Mouse (Mus musculus) stomach, embryonic 14.5 days (tissue): ENCODE measurements around the gene Mif. TPM values are rescaled to one million over a fixed set of nuclear protein-coding genes. Genes with fewer than 3 reads are reported as not detected.

ENCODE experiments used
- ATAC-seq: fragments of 200-750 bp; cut with Nextera tagmentation; 2 replicates; pipeline ENCODE4 v1.8.0; 2017; ENCODE audit warnings: low read depth, moderate TSS enrichment; ENCODE audit not compliant: insufficient number of reproducible peaks, insufficient read depth, low FRiP score
- H3K27ac ChIP-seq: fragments of 300-500 bp; sonication (generic); 2 replicates; pipeline ENCODE4 v1.5.1; 2014; ENCODE audit warnings: mild to moderate bottlenecking, low read length, moderate library complexity, mixed read lengths
- H3K27me3 ChIP-seq: fragments of 300-500 bp; sonication (generic); 2 replicates; pipeline ENCODE4 v1.6.1; 2014; ENCODE audit warnings: low read length, control low read depth, mixed read lengths; ENCODE audit not compliant: control insufficient read depth, insufficient read depth
- H3K36me3 ChIP-seq: fragments of 300-500 bp; sonication (generic); 2 replicates; pipeline ENCODE4 v1.6.1; 2014; ENCODE audit warnings: mild to moderate bottlenecking, control low read depth, low read length, moderate library complexity, mixed read lengths; ENCODE audit not compliant: control insufficient read depth, insufficient read depth
- H3K4me1 ChIP-seq: fragments of 300-500 bp; sonication (generic); 2 replicates; pipeline ENCODE4 v1.6.1; 2014; ENCODE audit warnings: low read length, control low read depth, mixed read lengths; ENCODE audit not compliant: control insufficient read depth, insufficient read depth
- H3K4me2 ChIP-seq: fragments of 300-500 bp; sonication (generic); replicated peaks from 2 replicates; pipeline ENCODE4 v1.6.1; 2014; ENCODE audit warnings: low read depth, low read length, control low read depth
- H3K4me3 ChIP-seq: fragments of 300-500 bp; sonication (generic); 2 replicates; pipeline ENCODE4 v1.5.1; 2014; ENCODE audit warnings: low read depth, low read length, control low read depth
- H3K9ac ChIP-seq: fragments of 300-500 bp; sonication (generic); replicated peaks from 2 replicates; pipeline ENCODE4 v1.6.1; 2014; ENCODE audit warnings: low read depth, mild to moderate bottlenecking, control low read depth, low read length, moderate library complexity, mixed read lengths
- H3K9me3 ChIP-seq: fragments of 300-500 bp; sonication (generic); 2 replicates; pipeline ENCODE4 v1.6.1; 2016; ENCODE audit warnings: low read depth, low read length, control low read depth; ENCODE audit not compliant: control insufficient read depth
- WGBS: fragments of 180-500 bp; shearing (Covaris S2); extraction: QIAGEN DNeasy Blood & Tissue Kit; methylation state at CpG from one replicate; pipeline ENCODE4 v1.1.7; 2014; 5-methylcytosine and 5-hydroxymethylcytosine counted together
- polyA plus RNA-seq: library from polyadenylated mRNA; unstranded; fragments of >200 nt; fragmentation: Nextera tagmentation; extraction: Ambion mirVana; gene quantifications from 2 replicates; pipeline ENCODE4 v1.2.1, GENCODE M21; 2014

The Mif gene
- polyA plus RNA-seq, 1 experiment from 2014 or later, result 2,198 TPM

GRCm38 (mm10) chr10:75881578-75882432 lies 21.8 kb upstream of the Mif start:
- no peak overlapping the region for H3K4me2 ChIP-seq
- no peak overlapping the region for H3K9ac ChIP-seq
- H3K36me3 ChIP-seq, result no peaks in the 10 kb centered on the region
- H3K4me1 ChIP-seq, result peaks cover 14% of the 10 kb centered on the region; the same call in 1 of the 2 replicates
- H3K27ac ChIP-seq, result no peak overlapping the region; the same call in 1 of the 2 replicates
- 20% methylated on average over 20 of the region's 20 CpGs for WGBS
- ATAC-seq, result peak; percentile 46; the same call in 1 of the 2 replicates
- no peaks in the 10 kb centered on the region for H3K27me3 ChIP-seq
- no peak overlapping the region for H3K4me3 ChIP-seq
- no peaks in the 10 kb centered on the region for H3K9me3 ChIP-seq

GRCm38 (mm10) chr10:75880771-75881577 lies 20.9 kb upstream of the Mif start:
- Histone ChIP-seq H3K9ac (no peak overlapping the region), H3K9me3 (no peaks in the 10 kb centered on the region), H3K4me3 (no peak overlapping the region), H3K27ac (no peak overlapping the region; the same call in 1 of the 2 replicates), H3K4me1 (peaks cover 14% of the 10 kb centered on the region; the same call in 1 of the 2 replicates), H3K4me2 (no peak overlapping the region), H3K27me3 (no peaks in the 10 kb centered on the region), H3K36me3 (no peaks in the 10 kb centered on the region)
- ATAC-seq, result no peak
- WGBS, result 28% methylated on average over 6 of the region's 6 CpGs

GRCm38 (mm10) chr10:75880351-75880750 lies 20.3 kb upstream of the Mif start:
- 96% methylated on average over 10 of the region's 10 CpGs for WGBS
- Histone ChIP-seq H3K4me2 (no peak overlapping the region), H3K4me1 (peaks cover 14% of the 10 kb centered on the region; the same call in 1 of the 2 replicates), H3K27me3 (no peaks in the 10 kb centered on the region), H3K4me3 (no peak overlapping the region), H3K27ac (no peak overlapping the region), H3K9ac (no peak overlapping the region), H3K9me3 (no peaks in the 10 kb centered on the region), H3K36me3 (no peaks in the 10 kb centered on the region)
- no peak for ATAC-seq

- Histone ChIP-seq H3K4me2 (no peak overlapping the region), H3K27ac (no peak overlapping the region), H3K27me3 (no peaks in the 10 kb centered on the region), H3K9me3 (no peaks in the 10 kb centered on the region), H3K4me3 (no peak overlapping the region), H3K4me1 (peaks cover 14% of the 10 kb centered on the region; the same call in 1 of the 2 replicates), H3K9ac (no peak overlapping the region), H3K36me3 (no peaks in the 10 kb centered on the region)
- WGBS, result 85% methylated on average over 3 of the region's 3 CpGs
- no peak for ATAC-seq
Observed at GRCm38 (mm10) chr10:75878836-75879235, 18.8 kb upstream of the Mif start.

GRCm38 (mm10) chr10:75873543-75874170 lies 13.6 kb upstream of the Mif start:
- Histone ChIP-seq H3K4me3 (no peak overlapping the region), H3K9ac (no peak overlapping the region), H3K36me3 (no peaks in the 10 kb centered on the region), H3K27ac (no peak overlapping the region; the same call in 1 of the 2 replicates), H3K4me2 (peak overlapping the region; percentile 54), H3K4me1 (0 out of 2 replicates have a peak, but pooled peaks cover 2% of the 10 kb centered on the region), H3K27me3 (no peaks in the 10 kb centered on the region), H3K9me3 (no peaks in the 10 kb centered on the region)
- no peak for ATAC-seq
- 29% methylated on average over 10 of the region's 10 CpGs for WGBS

- WGBS, result 3% methylated on average over 11 of the region's 11 CpGs
Observed at GRCm38 (mm10) chr10:75872915-75873542, 13.0 kb upstream of the Mif start.

GRCm38 (mm10) chr10:75872025-75872914 lies 12.2 kb upstream of the Mif start:
- H3K4me1 ChIP-seq, result 0 out of 2 replicates have a peak, but pooled peaks cover 2% of the 10 kb centered on the region
- peak overlapping the region; percentile 20; the same call in 1 of the 2 replicates for H3K4me3 ChIP-seq
- no peaks in the 10 kb centered on the region for H3K27me3 ChIP-seq
- H3K9me3 ChIP-seq, result no peaks in the 10 kb centered on the region
- WGBS, result 38% methylated on average over 10 of the region's 10 CpGs
- ATAC-seq, result no peak
- no peaks in the 10 kb centered on the region for H3K36me3 ChIP-seq
- no peak overlapping the region for H3K9ac ChIP-seq
- H3K4me2 ChIP-seq, result peak overlapping the region; percentile 54
- no peak overlapping the region for H3K27ac ChIP-seq

More at GRCm38 (mm10) chr10:75872915-75873542, 13.0 kb upstream of the Mif start:
- H3K4me2 ChIP-seq, result peak overlapping the region; percentile 54
- H3K9me3 ChIP-seq, result no peaks in the 10 kb centered on the region
- 0 out of 2 replicates have a peak, but pooled peaks cover 2% of the 10 kb centered on the region for H3K4me1 ChIP-seq
- H3K4me3 ChIP-seq, result peak overlapping the region; percentile 20
- no peaks in the 10 kb centered on the region for H3K36me3 ChIP-seq
- H3K27ac ChIP-seq, result no peak overlapping the region; the same call in 1 of the 2 replicates
- H3K9ac ChIP-seq, result no peak overlapping the region
- no peaks in the 10 kb centered on the region for H3K27me3 ChIP-seq
- peak; percentile 93 for ATAC-seq
